Mouse (Mus musculus) testis, adult 10 weeks (tissue): Measurements from ENCODE around the gene Clybl. TPM values are rescaled to one million over a fixed set of nuclear protein-coding genes. Genes with fewer than 3 reads are reported as not detected.

Experiments used
- polyA plus RNA-seq: library from polyadenylated mRNA; stranded (reverse); fragments of 350-450 nt; fragmentation: Illumina TruSeq; extraction: RNeasy Lipid Tissue Mini Kit (QIAGEN cat#74804); gene quantifications from one replicate; pipeline ENCODE4 v1.2.3, GENCODE M21; 2014; ENCODE audit warnings: low read depth, low replicate concordance

Gene Clybl
- 5.7 TPM for polyA plus RNA-seq

GRCm38 (mm10) chr14:122181078-122181814, at the start of gene Clybl:
TSS of gene Clybl (plus strand) at chr14:122181704.

GRCm38 (mm10) chr14:122450496-122451382, 269.2 kb downstream of the Clybl start, which contains the start of gene Gm5089:
TSS of gene Gm5089 (minus strand) at chr14:122451115.

Other genes with a start within 250 kb of the Clybl start
- 0.14 TPM for gene Gpr183, start 216.5 kb upstream of the Clybl start, polyA plus RNA-seq
- gene Timm8a2, start 147.0 kb upstream of the Clybl start, polyA plus RNA-seq = 4.5 TPM
- 336 TPM for gene Tm9sf2, start 74.7 kb upstream of the Clybl start, polyA plus RNA-seq